Comparison of ENCODE assay signal across 26 mouse cellular contexts in genomic region chr9:37525461-37525860, GRCm38 (mm10). TPM values are rescaled to one million over a fixed set of nuclear protein-coding genes. Genes with fewer than 3 reads are reported as not detected.
"Had no signal": no experiment of that assay in that cellular context is flagged by ENCODE, and none has a peak within 500 bp of the region (broad histone marks: within the 10 kb centered on the region; RNA-seq: fewer than 3 reads in every experiment).

No protein-coding gene starts in this region.

- H3K9ac ChIP-seq: embryonic facial prominence, embryonic 12.5 days; embryonic facial prominence, embryonic 13.5 days; embryonic facial prominence, embryonic 15.5 days; forebrain, embryonic 12.5 days; forebrain, embryonic 13.5 days; forebrain, embryonic 15.5 days; forebrain, postnatal 0 days had no signal

- H3K27ac ChIP-seq: embryonic facial prominence, embryonic 12.5 days; embryonic facial prominence, embryonic 13.5 days; embryonic facial prominence, embryonic 15.5 days; forebrain, embryonic 10.5 days; forebrain, embryonic 12.5 days; forebrain, embryonic 13.5 days; forebrain, embryonic 15.5 days; gastrocnemius, adult 2 months; heart, embryonic 10.5 days had no signal

- H3K4me3 ChIP-seq: embryonic facial prominence, embryonic 12.5 days; embryonic facial prominence, embryonic 13.5 days; embryonic facial prominence, embryonic 15.5 days; erythroblast, embryonic 14.5 days; forebrain, embryonic 10.5 days; forebrain, embryonic 12.5 days; forebrain, embryonic 13.5 days; forebrain, embryonic 15.5 days; gastrocnemius, adult 2 months; heart, embryonic 10.5 days had no signal

- H3K9me3 ChIP-seq: embryonic facial prominence, embryonic 12.5 days; embryonic facial prominence, embryonic 13.5 days; embryonic facial prominence, embryonic 15.5 days; forebrain, embryonic 12.5 days; forebrain, embryonic 13.5 days; forebrain, embryonic 15.5 days; heart, embryonic 10.5 days had no signal

- DNase-seq: cerebellum, adult 9-10 months; cerebellum, adult 9-11 months; cerebellum, postnatal 10 days; cerebellum, postnatal 14 days; cerebellum, postnatal 25 days; cerebellum, postnatal 36 days; embryo, embryonic 11 days; forebrain, postnatal 0 days; gastrocnemius, adult 2 months; gastrocnemius, postnatal 10 days; gastrocnemius, postnatal 14 days; gastrocnemius, postnatal 25 days; gastrocnemius, postnatal 36 days; heart, adult 18-20 months had no signal

RNA-seq across cellular contexts. Expression of gene Esam, which starts 2.4 kb away (rescaled TPM):
- total RNA-seq: granulocyte monocyte progenitor cell, adult 5-6 weeks had no signal
- polyA plus RNA-seq: erythroblast, embryonic 14.5 days had no signal

RNA-seq across cellular contexts. Expression of gene Vsig2, which starts 13.6 kb away (rescaled TPM):
- polyA plus RNA-seq: embryonic facial prominence, embryonic 11.5 days; erythroblast, embryonic 14.5 days; forebrain, embryonic 14.5 days had no signal

RNA-seq across cellular contexts. Expression of gene Siae, which starts 30.0 kb away (rescaled TPM):
- polyA plus RNA-seq: erythroblast, embryonic 14.5 days had no signal
